Mouse (Mus musculus): ENCODE measurements around the gene Sprr3. TPM values are rescaled to one million over a fixed set of nuclear protein-coding genes. Genes with fewer than 3 reads are reported as not detected.
A peak's percentile ranks its signal among the peaks of the same experiment; 100 is the strongest.
"Not testable (repeated sequence)": the region's sequence is repeated elsewhere in the genome, so short reads cannot be mapped to it uniquely, and the experiment has no call there.

The Sprr3 gene
- total and polyA plus RNA-seq, 2 experiments from 2014 or later: not detected

GRCm38 (mm10) chr3:92481249-92481648 is 22.7 kb upstream of the Sprr3 start:
- H3K4me3 ChIP-seq (ENCODE audit: low read length): not testable (repeated sequence)
- TF ChIP-seq CTCF (IDR thresholded peaks at IDR 0.05; ENCODE audit: low read depth): peak; percentile 49

GRCm38 (mm10) chr3:92470111-92470510 is 11.6 kb upstream of the Sprr3 start:
- no peak for DNase-seq (ENCODE audit: low spot score)
- no peaks in the 10 kb centered on the region for H3K27me3 ChIP-seq (ENCODE audit: insufficient read depth, low read length)
- no peak overlapping the region for H3K4me2 ChIP-seq (ENCODE audit: low read depth, low read length)
- no peak for TF ChIP-seq CTCF (IDR thresholded peaks at IDR 0.05; ENCODE audit: low read depth)
- no peak overlapping the region for H3K27ac ChIP-seq
- H3K36me3 ChIP-seq (ENCODE audit: insufficient read depth, low read length): no peaks in the 10 kb centered on the region
- H3K9me3 ChIP-seq (ENCODE audit: low read length): no peaks in the 10 kb centered on the region
- no peak overlapping the region for H3K9ac ChIP-seq (replicated peaks; ENCODE audit: low read length)
- no peak overlapping the region for H3K4me3 ChIP-seq (ENCODE audit: low read length)
- no peak for ATAC-seq
- no peaks in the 10 kb centered on the region for H3K4me1 ChIP-seq (ENCODE audit: insufficient read depth, low read length)
- 86% methylated on average over 2 of the region's 2 CpGs for WGBS

More at GRCm38 (mm10) chr3:92481249-92481648, 22.7 kb upstream of the Sprr3 start:
- not testable (repeated sequence) for H3K36me3 ChIP-seq (ENCODE audit: insufficient read depth, low read length); ATAC-seq; DNase-seq (ENCODE audit: low spot score); H3K27me3 ChIP-seq (ENCODE audit: insufficient read depth, low read length); H3K27ac ChIP-seq; H3K9me3 ChIP-seq (ENCODE audit: low read length); H3K4me1 ChIP-seq (ENCODE audit: insufficient read depth, low read length); H3K9ac ChIP-seq (replicated peaks; ENCODE audit: low read length); H3K4me2 ChIP-seq (ENCODE audit: low read depth, low read length)

GRCm38 (mm10) chr3:92467424-92467823 is 8.9 kb upstream of the Sprr3 start:
- Histone ChIP-seq H3K36me3 (ENCODE audit: insufficient read depth, low read length) (no peaks in the 10 kb centered on the region), H3K4me3 (ENCODE audit: low read length) (no peak overlapping the region)
- ATAC-seq: no peak

GRCm38 (mm10) chr3:92466576-92466975 is 8.1 kb upstream of the Sprr3 start:
- TF ChIP-seq CTCF (IDR thresholded peaks at IDR 0.05; ENCODE audit: low read depth): no peak
- no peaks in the 10 kb centered on the region for H3K27me3 ChIP-seq (ENCODE audit: insufficient read depth, low read length)
- H3K27ac ChIP-seq: no peak overlapping the region
- no peak overlapping the region for H3K4me2 ChIP-seq (ENCODE audit: low read depth, low read length)
- H3K4me3 ChIP-seq (ENCODE audit: low read length): no peak overlapping the region
- no peaks in the 10 kb centered on the region for H3K9me3 ChIP-seq (ENCODE audit: low read length)
- no peaks in the 10 kb centered on the region for H3K36me3 ChIP-seq (ENCODE audit: insufficient read depth, low read length)
- WGBS: 82% methylated on average over 1 of the region's 1 CpGs
- no peaks in the 10 kb centered on the region for H3K4me1 ChIP-seq (ENCODE audit: insufficient read depth, low read length)
- no peak overlapping the region for H3K9ac ChIP-seq (replicated peaks; ENCODE audit: low read length)
- DNase-seq (ENCODE audit: low spot score) (no peak), ATAC-seq (no peak)

More at GRCm38 (mm10) chr3:92467424-92467823, 8.9 kb upstream of the Sprr3 start:
- no peaks in the 10 kb centered on the region for H3K27me3 ChIP-seq (ENCODE audit: insufficient read depth, low read length)
- no peak for TF ChIP-seq CTCF (IDR thresholded peaks at IDR 0.05; ENCODE audit: low read depth)
- no peak for DNase-seq (ENCODE audit: low spot score)
- no peak overlapping the region for H3K27ac ChIP-seq
- H3K9ac ChIP-seq (replicated peaks; ENCODE audit: low read length): no peak overlapping the region
- no peak overlapping the region for H3K4me2 ChIP-seq (ENCODE audit: low read depth, low read length)
- H3K9me3 ChIP-seq (ENCODE audit: low read length): no peaks in the 10 kb centered on the region
- H3K4me1 ChIP-seq (ENCODE audit: insufficient read depth, low read length): no peaks in the 10 kb centered on the region

- Histone ChIP-seq H3K4me3 (ENCODE audit: low read length) (no peak overlapping the region), H3K4me2 (ENCODE audit: low read depth, low read length) (no peak overlapping the region), H3K9me3 (ENCODE audit: low read length) (no peaks in the 10 kb centered on the region), H3K9ac (replicated peaks; ENCODE audit: low read length) (no peak overlapping the region), H3K27ac (no peak overlapping the region), H3K27me3 (ENCODE audit: insufficient read depth, low read length) (no peaks in the 10 kb centered on the region), H3K36me3 (ENCODE audit: insufficient read depth, low read length) (no peaks in the 10 kb centered on the region), H3K4me1 (ENCODE audit: insufficient read depth, low read length) (no peaks in the 10 kb centered on the region)
- DNase-seq (ENCODE audit: low spot score) (no peak), ATAC-seq (no peak)
- 90% methylated on average over 5 of the region's 5 CpGs for WGBS
- no peak for TF ChIP-seq CTCF (IDR thresholded peaks at IDR 0.05; ENCODE audit: low read depth)
These were observed 3.4 kb downstream of the Sprr3 start for GRCm38 (mm10) chr3:92455151-92455550.

- Histone ChIP-seq H3K27me3 (ENCODE audit: insufficient read depth, low read length) (no peaks in the 10 kb centered on the region), H3K4me2 (ENCODE audit: low read depth, low read length) (no peak overlapping the region), H3K9ac (replicated peaks; ENCODE audit: low read length) (no peak overlapping the region), H3K27ac (no peak overlapping the region), H3K4me3 (ENCODE audit: low read length) (no peak overlapping the region), H3K9me3 (ENCODE audit: low read length) (no peaks in the 10 kb centered on the region), H3K4me1 (ENCODE audit: insufficient read depth, low read length) (no peaks in the 10 kb centered on the region), H3K36me3 (ENCODE audit: insufficient read depth, low read length) (no peaks in the 10 kb centered on the region)
- TF ChIP-seq CTCF (IDR thresholded peaks at IDR 0.05; ENCODE audit: low read depth): no peak
- DNase-seq (ENCODE audit: low spot score): no peak
- 85% methylated on average over 3 of the region's 3 CpGs for WGBS
- no peak for ATAC-seq
These were observed 18.3 kb downstream of the Sprr3 start for GRCm38 (mm10) chr3:92440177-92440576.

DNA sequence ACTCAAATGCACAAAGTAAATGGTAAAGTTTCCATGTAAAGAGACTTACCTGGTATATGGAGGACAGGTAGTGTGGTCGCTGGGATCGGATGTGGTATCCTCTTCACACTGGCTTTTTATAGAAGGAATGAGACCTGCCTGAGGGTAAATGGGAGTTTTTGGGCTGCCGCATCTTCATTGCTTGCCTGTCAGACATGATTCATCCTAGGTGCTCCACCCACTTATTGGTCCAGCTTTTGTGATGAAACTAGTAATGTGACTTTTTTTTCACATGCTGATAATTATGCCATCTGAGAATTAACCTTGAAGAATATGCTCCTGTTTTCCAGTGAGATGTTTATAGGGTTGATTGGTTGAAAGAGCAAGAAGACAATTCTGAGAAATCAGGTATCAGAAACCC is 19.8 kb downstream of the Sprr3 start, which contains the start of gene Sprr1b:
Gene Sprr1b, minus strand, starts transcription at position 101 of the 400 bp plus-strand sequence.
- H3K36me3 ChIP-seq (ENCODE audit: insufficient read depth, low read length): no peaks in the 10 kb centered on the region
- H3K4me1 ChIP-seq (ENCODE audit: insufficient read depth, low read length): no peaks in the 10 kb centered on the region
- DNase-seq (ENCODE audit: low spot score) (no peak), ATAC-seq (no peak)
- no peak for TF ChIP-seq CTCF (IDR thresholded peaks at IDR 0.05; ENCODE audit: low read depth)
- H3K4me2 ChIP-seq (ENCODE audit: low read depth, low read length): no peak within 1 kb of the TSS
- H3K27ac ChIP-seq: no peak within 1 kb of the TSS
- WGBS: 91% methylated on average over 3 of the region's 3 CpGs
- no peaks in the 10 kb centered on the region for H3K9me3 ChIP-seq (ENCODE audit: low read length)
- no peak within 1 kb of the TSS for H3K9ac ChIP-seq (replicated peaks; ENCODE audit: low read length)
- no peaks in the 10 kb centered on the region for H3K27me3 ChIP-seq (ENCODE audit: insufficient read depth, low read length)
- no peak within 1 kb of the TSS for H3K4me3 ChIP-seq (ENCODE audit: low read length)
